Mouse (Mus musculus) brain, embryonic 14.5 days (tissue): ENCODE data around the gene Actg2. TPM values are rescaled to one million over a fixed set of nuclear protein-coding genes. Genes with fewer than 3 reads are reported as not detected.

Source experiments
- DNase-seq: peaks from one replicate; pipeline ENCODE4 v3.0.0-alpha.2; 2011; ENCODE audit warnings: low read depth
- CTCF ChIP-seq: fragments of 200-500 bp; IDR thresholded peaks from 2 replicates; pipeline ENCODE4 v1.5.1; 2012; ENCODE audit warnings: inconsistent platforms, mild to moderate bottlenecking, moderate library complexity, borderline replicate concordance; ENCODE audit not compliant: insufficient read depth, insufficient read length; ENCODE audit errors: extremely low read depth
- POLR2A ChIP-seq: fragments of 200-500 bp; IDR thresholded peaks from 2 replicates; pipeline ENCODE4 v1.6.1; 2012; ENCODE audit warnings: mild to moderate bottlenecking, inconsistent platforms, borderline replicate concordance; ENCODE audit not compliant: poor library complexity, insufficient read depth, insufficient read length, severe bottlenecking; ENCODE audit errors: extremely low read depth
- polyA plus RNA-seq: library from polyadenylated mRNA; depleted of rRNA; stranded (reverse); fragments of >200 nt; gene quantifications from 2 replicates; pipeline ENCODE4 v1.2.3, GENCODE M21; 2012; rRNA removed

The Actg2 gene
- polyA plus RNA-seq, 1 experiment, result 1.5 TPM

DNA sequence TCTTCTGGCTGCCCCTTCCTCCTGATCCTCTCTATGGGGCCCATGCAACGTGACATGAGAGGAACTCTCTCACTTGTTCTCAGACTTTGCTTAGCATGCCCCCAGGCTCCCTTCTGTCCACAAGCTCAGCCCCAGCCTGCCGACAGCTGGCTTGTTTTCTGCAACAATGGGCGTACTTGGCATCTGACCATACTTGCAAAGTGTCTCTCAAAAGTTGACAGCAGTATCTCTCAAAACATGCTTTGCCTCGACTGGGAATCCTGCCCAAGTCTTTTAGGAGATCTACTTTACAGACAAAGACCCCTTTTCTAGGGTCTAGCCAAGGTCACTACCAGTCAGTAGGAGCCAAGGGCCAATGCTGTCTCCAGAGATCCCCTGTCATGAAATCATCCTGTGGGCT, 50.2 kb downstream of the Actg2 start:
- peak; percentile 78 for DNase-seq

GRCm38 (mm10) chr6:83483776-83484175, 52.3 kb downstream of the Actg2 start:
- DNase-seq, result no peak
- no peak for TF ChIP-seq CTCF

More for the DNA sequence above, 50.2 kb downstream of the Actg2 start:
- no peak for TF ChIP-seq CTCF
- no peak for TF ChIP-seq POLR2A

GRCm38 (mm10) chr6:83482418-83483085, 53.5 kb downstream of the Actg2 start:
- no peak for DNase-seq
- TF ChIP-seq POLR2A (no peak), CTCF (no peak)

GRCm38 (mm10) chr6:83480019-83480655, 55.9 kb downstream of the Actg2 start:
- TF ChIP-seq POLR2A (no peak), CTCF (no peak)
- no peak for DNase-seq

DNA sequence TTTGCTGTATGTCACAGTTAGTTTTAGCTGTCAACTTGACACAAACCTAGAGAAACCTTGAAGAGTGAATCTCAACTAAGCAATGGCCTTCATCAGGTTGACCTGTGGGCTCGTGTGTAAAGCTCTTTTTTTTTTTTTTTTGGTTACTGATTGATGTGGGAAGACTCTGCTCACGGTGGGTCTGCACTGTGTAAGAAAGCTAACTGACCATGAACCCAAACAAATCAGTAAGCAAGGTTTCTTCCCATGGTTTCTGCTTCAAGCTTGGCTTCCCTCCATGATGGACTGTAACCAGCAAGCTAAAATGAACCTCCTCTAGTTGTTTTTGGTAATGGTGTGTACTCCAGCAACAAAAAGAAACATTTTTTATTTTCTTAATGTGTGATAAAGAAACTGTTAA, 56.9 kb downstream of the Actg2 start:
- TF ChIP-seq CTCF, result no peak
- TF ChIP-seq POLR2A, result no peak
- no peak for DNase-seq

DNA sequence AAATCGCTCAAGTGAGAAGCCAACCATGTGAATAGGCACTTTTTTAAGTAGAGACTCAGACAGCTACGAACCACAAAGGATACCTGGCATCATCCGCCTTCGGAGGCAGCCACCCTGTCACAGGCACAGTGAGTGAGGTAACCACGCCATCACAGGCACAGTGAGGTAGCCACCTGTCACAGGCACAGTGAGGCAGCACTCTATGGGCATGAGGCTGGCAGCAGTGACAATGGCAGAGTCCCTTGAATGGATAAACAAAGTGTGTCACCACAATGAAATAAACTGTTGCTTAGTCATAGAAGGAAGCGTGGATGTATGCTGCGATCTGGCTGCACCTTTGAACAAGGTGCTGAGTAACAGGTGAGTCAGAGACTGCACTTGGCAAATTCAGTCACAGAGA, 57.4 kb downstream of the Actg2 start:
- no peak for DNase-seq
- TF ChIP-seq CTCF, result no peak
- no peak for TF ChIP-seq POLR2A

DNA sequence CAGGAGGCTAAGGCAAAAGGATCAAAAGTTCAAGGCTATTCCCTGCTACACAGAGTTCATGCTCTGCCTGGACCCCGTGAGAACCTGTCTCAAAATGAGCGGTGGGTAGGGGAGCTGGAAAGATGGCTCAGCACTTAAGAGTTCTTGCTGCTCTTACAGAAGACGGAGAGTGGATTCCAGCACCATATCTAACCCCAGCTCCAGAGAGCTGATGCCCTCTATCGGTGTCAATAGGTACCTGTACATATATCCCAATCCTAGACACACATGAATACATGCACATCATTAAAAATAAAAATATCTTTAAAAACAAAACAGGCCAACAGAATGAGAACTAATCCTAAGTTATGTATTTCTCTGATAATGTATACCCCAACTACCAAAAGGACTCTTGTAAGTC, 57.8 kb downstream of the Actg2 start:
- TF ChIP-seq POLR2A (no peak), CTCF (peak; percentile 19; the same call in 1 of the 2 replicates)
- DNase-seq, result peak; percentile 44

- DNase-seq, result no peak
- no peak for TF ChIP-seq CTCF
- no peak for TF ChIP-seq POLR2A
Observed at GRCm38 (mm10) chr6:83475431-83475830, 60.6 kb downstream of the Actg2 start.

- TF ChIP-seq CTCF (no peak), POLR2A (no peak)
- no peak for DNase-seq
Observed at GRCm38 (mm10) chr6:83473240-83473639, 62.8 kb downstream of the Actg2 start.

DNA sequence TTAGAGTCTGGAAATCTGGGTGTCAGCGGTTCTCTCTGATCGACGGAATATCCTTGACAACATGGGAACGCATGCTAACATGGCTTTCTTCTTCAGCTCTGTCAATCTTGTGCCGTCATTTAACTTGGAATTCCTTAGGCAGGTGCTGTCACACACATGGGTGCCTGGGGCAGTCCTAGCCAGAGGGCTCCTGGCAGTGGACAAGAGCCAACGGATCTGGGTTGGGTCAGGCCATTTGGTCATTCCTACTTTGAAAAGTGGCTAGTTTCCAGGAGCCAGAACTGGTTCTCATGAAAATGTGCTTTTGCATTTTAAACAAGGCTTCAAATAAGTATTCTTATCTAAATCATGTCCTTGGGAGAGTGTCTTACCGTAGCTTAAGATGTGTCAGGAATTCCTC, 64.3 kb downstream of the Actg2 start:
- no peak for TF ChIP-seq POLR2A
- TF ChIP-seq CTCF, result no peak
- DNase-seq, result no peak

DNA sequence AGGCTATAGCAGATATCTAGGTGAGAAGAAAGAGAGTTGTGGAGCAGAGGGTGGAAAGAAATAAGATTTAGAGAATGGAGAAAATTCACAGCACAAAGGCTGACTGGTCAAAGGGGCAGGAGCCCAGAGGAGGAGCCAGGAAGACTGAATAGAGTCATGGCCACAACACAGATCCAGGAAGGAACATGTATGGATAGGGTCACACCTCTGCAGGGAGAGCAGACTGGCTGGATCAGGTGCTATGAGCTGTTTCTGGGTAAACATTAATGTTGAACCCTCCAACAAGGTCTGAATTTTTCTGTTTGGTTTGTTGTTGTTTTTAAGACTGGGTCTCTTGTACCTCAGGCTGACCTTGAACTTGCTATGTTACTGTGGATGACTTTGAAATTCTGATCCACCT, 72.1 kb downstream of the Actg2 start:
- TF ChIP-seq CTCF, result no peak
- no peak for TF ChIP-seq POLR2A
- no peak for DNase-seq

Other genes with a start within 250 kb of the Actg2 start
- gene Mthfd2, start 210.4 kb downstream of the Actg2 start, polyA plus RNA-seq, result 18.8 and 19.6 TPM in 2 replicates
- gene Mob1a, start 210.2 kb downstream of the Actg2 start, polyA plus RNA-seq, result 27.0 and 27.1 TPM in 2 replicates
- gene Bola3, start 187.1 kb downstream of the Actg2 start, polyA plus RNA-seq, result 18.9 and 28.5 TPM in 2 replicates
- gene Tet3, start 77.2 kb downstream of the Actg2 start, polyA plus RNA-seq, result 21.3 and 36.2 TPM in 2 replicates
- 66.6 and 91.6 TPM in 2 replicates for gene Dguok, start 29.3 kb downstream of the Actg2 start, polyA plus RNA-seq
- 41.8 and 44.1 TPM in 2 replicates for gene Stambp, start 36.5 kb upstream of the Actg2 start, polyA plus RNA-seq
- not detected in 2 replicates for gene Clec4f, start 119.9 kb upstream of the Actg2 start, polyA plus RNA-seq
- 0.04 TPM in 1 of 2 replicates, not detected in the other for gene Cd207, start 141.6 kb upstream of the Actg2 start, polyA plus RNA-seq
- 0.07 and 0.10 TPM in 2 replicates for gene Vax2, start 175.0 kb upstream of the Actg2 start, polyA plus RNA-seq
- gene Atp6v1b1, start 206.7 kb upstream of the Actg2 start, polyA plus RNA-seq, result 0.08 and 0.26 TPM in 2 replicates
- gene Ankrd53, start 226.4 kb upstream of the Actg2 start, polyA plus RNA-seq, result not detected in 2 replicates
- gene Tex261, start 239.5 kb upstream of the Actg2 start, polyA plus RNA-seq, result 51.3 and 69.0 TPM in 2 replicates